In the genomic region with DNA sequence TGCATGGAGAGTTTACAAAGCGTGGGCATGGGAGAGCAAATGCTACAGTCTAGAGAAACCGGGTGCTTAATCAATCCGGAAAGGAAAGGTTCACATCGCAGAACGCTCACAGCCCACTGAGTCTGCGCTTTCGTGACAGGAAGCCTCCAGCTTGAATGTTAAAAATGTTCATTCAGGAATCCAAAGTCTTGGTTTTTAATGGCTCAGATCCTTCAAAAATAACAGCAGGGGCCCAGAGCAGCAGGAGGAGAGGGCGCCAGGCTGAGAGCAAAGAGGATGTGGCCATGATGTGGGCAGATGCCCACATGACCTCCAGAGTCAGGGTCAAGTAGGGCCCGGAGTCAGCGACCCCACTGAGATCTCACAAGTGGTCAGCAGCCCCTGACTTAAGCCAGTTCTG, we compare ENCODE assay signal across 9 mouse cellular contexts.
DNase-seq lines count a peak whose midpoint lies in the region; ATAC-seq lines count a peak whose summit lies in the region.
"Had no signal": no experiment of that assay in that cellular context is flagged by ENCODE, and none has a peak within 500 bp of the region (broad histone marks: within the 10 kb centered on the region; RNA-seq: fewer than 3 reads in every experiment).

No protein-coding gene starts in this region.

- WGBS in hindbrain, embryonic 12.5 days = 50% methylated on average over 10 of the region's 10 CpGs
- WGBS in hindbrain, embryonic 13.5 days = 60% methylated on average over 10 of the region's 10 CpGs
- 24% methylated on average over 10 of the region's 10 CpGs for WGBS in embryonic facial prominence, embryonic 15.5 days

- H3K4me3 ChIP-seq in hindbrain, embryonic 12.5 days = no peak overlapping the region
- H3K4me3 ChIP-seq in hindbrain, embryonic 13.5 days = no peak overlapping the region
- H3K4me3 ChIP-seq in embryonic facial prominence, embryonic 15.5 days (replicated peaks) = no peak overlapping the region
- H3K4me3 ChIP-seq: liver, embryonic 15.5 days had no signal

- ATAC-seq in hindbrain, embryonic 12.5 days (ENCODE audit: low FRiP score) = no peak
- ATAC-seq in hindbrain, embryonic 13.5 days (ENCODE audit: low FRiP score) = no peak
- ATAC-seq in embryonic facial prominence, embryonic 15.5 days (ENCODE audit: insufficient number of reproducible peaks, low FRiP score, low TSS enrichment, low read depth) = no peak

- H3K4me2 ChIP-seq in hindbrain, embryonic 12.5 days (replicated peaks) = no peak overlapping the region
- H3K4me2 ChIP-seq in hindbrain, embryonic 13.5 days = no peak overlapping the region
- peak overlapping the region; percentile 22; the same call in 1 of the 2 replicates for H3K4me2 ChIP-seq in embryonic facial prominence, embryonic 15.5 days (replicated peaks)
- H3K4me2 ChIP-seq: liver, embryonic 15.5 days had no signal

- H3K27me3 ChIP-seq in hindbrain, embryonic 12.5 days = no peaks in the 10 kb centered on the region
- H3K27me3 ChIP-seq in hindbrain, embryonic 13.5 days = peaks cover 8% of the 10 kb centered on the region; the same call in 1 of the 2 replicates
- H3K27me3 ChIP-seq in embryonic facial prominence, embryonic 15.5 days = no peaks in the 10 kb centered on the region
- H3K27me3 ChIP-seq: liver, embryonic 15.5 days had no signal

- peak; percentile 10 for DNase-seq in adipocyte (ENCODE audit: low spot score)
- peak; percentile 47 to 74 for DNase-seq in left cerebral cortex, postnatal 25 days (ENCODE audit: low spot score in 2 of 2)
- DNase-seq in c-Kit-positive CD71-positive TER-119-positive erythroid progenitor cells, embryonic 14.5 days (ENCODE audit: low spot score) = no peak
- DNase-seq in ovary, postnatal 10 days (ENCODE audit: low spot score) = no peak
- no peak for DNase-seq in gastrocnemius, postnatal 4 days (ENCODE audit: low spot score in 2 of 2)

- H3K4me1 ChIP-seq in hindbrain, embryonic 12.5 days = peaks cover 12% of the 10 kb centered on the region
- peaks cover 13% of the 10 kb centered on the region; the same call in 1 of the 2 replicates for H3K4me1 ChIP-seq in hindbrain, embryonic 13.5 days (replicated peaks)
- peaks cover 28% of the 10 kb centered on the region for H3K4me1 ChIP-seq in embryonic facial prominence, embryonic 15.5 days
- H3K4me1 ChIP-seq: liver, embryonic 15.5 days had no signal

- H3K27ac ChIP-seq in hindbrain, embryonic 12.5 days = peak overlapping the region; percentile 9; the same call in 1 of the 2 replicates
- H3K27ac ChIP-seq in hindbrain, embryonic 13.5 days = no peak overlapping the region
- H3K27ac ChIP-seq in embryonic facial prominence, embryonic 15.5 days (replicated peaks) = peak overlapping the region; percentile 79
- H3K27ac ChIP-seq: liver, embryonic 15.5 days had no signal

- H3K36me3 ChIP-seq in hindbrain, embryonic 12.5 days = no peaks in the 10 kb centered on the region
- no peaks in the 10 kb centered on the region for H3K36me3 ChIP-seq in hindbrain, embryonic 13.5 days
- no peaks in the 10 kb centered on the region for H3K36me3 ChIP-seq in embryonic facial prominence, embryonic 15.5 days
- H3K36me3 ChIP-seq: liver, embryonic 15.5 days had no signal

- H3K9me3 ChIP-seq in hindbrain, embryonic 12.5 days (replicated peaks) = no peaks in the 10 kb centered on the region
- H3K9me3 ChIP-seq in hindbrain, embryonic 13.5 days = no peaks in the 10 kb centered on the region
- H3K9me3 ChIP-seq in embryonic facial prominence, embryonic 15.5 days (replicated peaks) = no peaks in the 10 kb centered on the region
- H3K9me3 ChIP-seq: liver, embryonic 15.5 days had no signal

- intact Hi-C loops in left cerebral cortex, postnatal 25 days (cut with DNase I) = no loop called here

- no peak overlapping the region for H3K9ac ChIP-seq in hindbrain, embryonic 12.5 days
- H3K9ac ChIP-seq in hindbrain, embryonic 13.5 days = no peak overlapping the region
- no peak overlapping the region for H3K9ac ChIP-seq in embryonic facial prominence, embryonic 15.5 days
- H3K9ac ChIP-seq: liver, embryonic 15.5 days had no signal

Comparison
In these comparisons a context has a peak if more than half of its experiments do, and no peak if none do; other contexts are left out.
1. DNase-seq: peak in adipocyte (single experiment) and left cerebral cortex, postnatal 25 days (2 of 2); none in c-Kit-positive CD71-positive TER-119-positive erythroid progenitor cells, embryonic 14.5 days (single experiment), ovary, postnatal 10 days (single experiment) and gastrocnemius, postnatal 4 days (0 of 2).